Mouse (Mus musculus): ENCODE data around the gene Lgals1. TPM values are rescaled to one million over a fixed set of nuclear protein-coding genes. Genes with fewer than 3 reads are reported as not detected.

Gene Lgals1
- total RNA-seq, 2 experiments from 2014 or later, result 197 to 272 TPM

DNA sequence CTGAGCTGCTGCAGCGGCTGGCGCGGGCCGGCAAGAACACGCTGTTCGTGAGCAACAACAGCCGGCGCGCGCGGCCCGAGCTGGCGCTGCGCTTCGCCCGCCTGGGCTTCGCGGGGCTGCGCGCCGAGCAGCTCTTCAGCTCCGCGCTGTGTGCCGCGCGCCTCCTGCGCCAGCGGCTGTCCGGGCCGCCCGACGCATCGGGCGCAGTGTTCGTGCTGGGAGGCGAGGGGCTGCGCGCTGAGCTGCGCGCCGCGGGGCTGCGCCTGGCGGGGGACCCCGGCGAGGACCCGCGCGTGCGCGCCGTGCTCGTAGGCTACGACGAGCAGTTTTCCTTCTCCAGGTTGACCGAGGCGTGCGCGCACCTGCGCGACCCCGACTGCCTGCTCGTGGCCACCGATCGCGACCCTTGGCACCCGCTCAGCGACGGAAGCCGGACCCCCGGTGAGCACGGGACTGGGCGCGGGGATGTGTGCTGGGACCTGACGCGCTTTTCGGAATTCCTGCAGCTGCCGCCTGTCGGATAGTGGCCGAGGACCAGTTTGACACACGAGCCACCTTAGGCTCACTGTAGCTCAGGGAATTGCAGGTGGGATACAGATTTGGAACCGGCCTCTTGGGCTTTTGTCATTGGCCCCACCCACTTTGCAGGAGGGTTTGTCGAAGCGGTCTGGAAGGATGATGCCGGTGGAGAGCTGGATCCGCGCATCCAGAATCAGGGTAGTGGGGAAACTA, 12.3 kb upstream of the Lgals1 start:
- intact Hi-C loops (cut with DNase I), result loop anchor here (5.0 kb wide), 1 partner anchor 158 kb away; no protein-coding TSS in a partner anchor
- peak overlapping the region; percentile 74 for H3K4me3 ChIP-seq
- no peak for TF ChIP-seq CTCF (IDR thresholded peaks at IDR 0.05)
- peak; percentile 49 for DNase-seq
- peak overlapping the region; percentile 63 for H3K27ac ChIP-seq

- no peak overlapping the region for H3K27ac ChIP-seq
- intact Hi-C loops (cut with DNase I), result loop anchor here (1.0 to 5.0 kb wide), 2 partner anchors 15 to 157 kb away; no protein-coding TSS in a partner anchor
- H3K4me3 ChIP-seq, result peak overlapping the region; percentile 74
- no peak for TF ChIP-seq CTCF (IDR thresholded peaks at IDR 0.05)
- DNase-seq, result no peak
These were observed 11.5 kb upstream of the Lgals1 start for GRCm38 (mm10) chr15:78914823-78915659.

GRCm38 (mm10) chr15:78915660-78916017, 10.9 kb upstream of the Lgals1 start:
- Histone ChIP-seq H3K27ac (no peak overlapping the region), H3K4me3 (no peak overlapping the region)
- peak; percentile 73 for DNase-seq
- intact Hi-C loops (cut with DNase I), result loop anchor here (1.0 kb wide), 2 partner anchors 15 to 27 kb away; no protein-coding TSS in a partner anchor
- peak; percentile 89 for TF ChIP-seq CTCF (IDR thresholded peaks at IDR 0.05)

GRCm38 (mm10) chr15:78916052-78916826, 10.3 kb upstream of the Lgals1 start:
- no peak for DNase-seq
- intact Hi-C loops (cut with DNase I), result loop anchor here (1.0 kb wide), 1 partner anchor 26 kb away; no protein-coding TSS in a partner anchor
- no peak overlapping the region for H3K4me3 ChIP-seq
- TF ChIP-seq CTCF (IDR thresholded peaks at IDR 0.05), result no peak
- H3K27ac ChIP-seq, result no peak overlapping the region

- peak overlapping the region; percentile 1; the same call in 1 of the 2 replicates for H3K27ac ChIP-seq
- DNase-seq, result no peak
- no peak for TF ChIP-seq CTCF (IDR thresholded peaks at IDR 0.05)
- intact Hi-C loops (cut with DNase I), result no loop called here
- no peak overlapping the region for H3K4me3 ChIP-seq
These were observed 8.4 kb upstream of the Lgals1 start for GRCm38 (mm10) chr15:78918126-78918525.

DNA sequence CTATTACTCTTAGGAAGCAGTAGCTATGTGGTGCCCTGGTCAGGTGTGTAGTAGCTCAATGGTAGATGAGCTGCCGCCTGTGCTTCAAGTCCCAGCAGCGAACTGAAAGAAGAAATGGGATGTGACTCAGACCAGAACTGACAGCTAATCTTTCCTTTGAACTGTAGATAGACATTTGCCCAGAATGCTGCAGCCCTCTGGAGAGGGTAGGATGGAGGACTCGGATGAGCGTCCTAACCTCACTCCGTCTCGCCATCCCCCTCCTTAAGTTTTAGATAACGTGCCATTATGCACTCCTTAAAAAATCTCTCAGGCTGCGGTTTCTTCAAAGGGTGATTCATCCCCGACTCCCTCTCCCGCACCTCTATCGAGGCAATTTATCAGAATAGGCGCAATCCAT, 6.6 kb upstream of the Lgals1 start:
- no peak for DNase-seq
- no peak for TF ChIP-seq CTCF (IDR thresholded peaks at IDR 0.05)
- Histone ChIP-seq H3K27ac (no peak overlapping the region), H3K4me3 (no peak overlapping the region)
- intact Hi-C loops (cut with DNase I), result no loop called here

GRCm38 (mm10) chr15:78922700-78923099, 3.8 kb upstream of the Lgals1 start:
- no peak overlapping the region for H3K27ac ChIP-seq
- DNase-seq, result no peak
- TF ChIP-seq CTCF (IDR thresholded peaks at IDR 0.05), result no peak
- intact Hi-C loops (cut with DNase I), result no loop called here
- H3K4me3 ChIP-seq, result no peak overlapping the region

DNA sequence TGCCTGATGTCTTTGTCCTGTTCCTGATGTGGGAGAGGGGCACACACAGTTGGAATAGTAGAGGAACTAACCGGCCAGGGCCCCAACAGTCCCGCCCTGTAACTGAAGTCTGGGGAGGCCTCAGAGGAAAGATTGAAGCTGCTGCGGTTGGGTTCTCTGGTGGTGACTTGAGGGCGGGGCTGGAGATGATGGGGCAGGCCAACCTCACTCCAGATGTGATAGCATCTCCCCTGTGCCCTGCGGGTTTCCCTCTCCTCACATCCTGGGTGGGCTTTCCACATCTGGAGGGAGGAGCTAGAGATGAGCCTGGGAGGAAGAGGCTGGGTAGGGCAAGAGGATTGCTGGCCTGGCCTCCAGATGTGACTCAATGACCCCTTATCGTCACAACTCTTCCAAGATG, 2.9 kb upstream of the Lgals1 start:
- no peak for DNase-seq
- no peak overlapping the region for H3K4me3 ChIP-seq
- no peak for TF ChIP-seq CTCF (IDR thresholded peaks at IDR 0.05)
- intact Hi-C loops (cut with DNase I), result no loop called here
- H3K27ac ChIP-seq, result no peak overlapping the region

- intact Hi-C loops (cut with DNase I), result no loop called here
- Histone ChIP-seq H3K4me3 (no peak overlapping the region), H3K27ac (peak overlapping the region; percentile 95)
- TF ChIP-seq CTCF (IDR thresholded peaks at IDR 0.05), result no peak
- DNase-seq, result no peak
These were observed 1.4 kb upstream of the Lgals1 start for GRCm38 (mm10) chr15:78925129-78925528.

- Histone ChIP-seq H3K4me3 (peak overlapping the region; percentile 80), H3K27ac (peak overlapping the region; percentile 95)
- intact Hi-C loops (cut with DNase I), result no loop called here
- no peak for TF ChIP-seq CTCF (IDR thresholded peaks at IDR 0.05)
- DNase-seq, result peak; percentile 78
These were observed 679 bp downstream of the Lgals1 start for GRCm38 (mm10) chr15:78927021-78927787.

DNA sequence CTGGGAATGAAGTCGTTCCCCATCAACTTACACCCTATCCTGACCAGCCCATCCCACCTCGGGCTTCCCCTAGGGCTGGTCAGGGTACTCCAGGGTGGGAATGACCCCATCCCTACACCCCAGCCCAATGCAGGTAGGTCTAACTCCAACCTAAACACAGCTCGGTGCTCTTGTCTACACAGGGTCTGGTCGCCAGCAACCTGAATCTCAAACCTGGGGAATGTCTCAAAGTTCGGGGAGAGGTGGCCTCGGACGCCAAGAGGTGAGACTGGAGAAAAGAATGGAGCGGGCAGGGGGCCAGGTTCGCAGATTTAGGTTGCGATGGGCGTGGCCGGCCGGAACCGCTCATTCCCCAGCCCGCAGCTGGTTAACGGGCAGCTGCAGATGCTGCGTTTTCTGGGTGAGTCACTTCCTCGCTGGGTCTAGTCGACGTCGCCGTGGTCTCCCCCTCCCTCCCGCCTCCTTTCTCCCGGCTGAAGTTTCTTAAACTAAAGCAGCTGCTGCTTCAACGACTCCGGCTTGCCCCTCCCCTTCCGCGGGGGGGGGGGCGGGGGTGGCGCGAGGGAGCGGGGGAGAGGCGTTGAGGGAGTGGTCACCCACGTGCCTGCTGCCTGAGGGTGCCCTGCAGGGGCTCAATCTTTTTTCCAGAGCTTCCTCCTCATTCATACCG, 1.4 kb downstream of the Lgals1 start:
- H3K4me3 ChIP-seq, result peak overlapping the region; percentile 80
- intact Hi-C loops (cut with DNase I), result no loop called here

More for the DNA sequence above, 1.4 kb downstream of the Lgals1 start:
- TF ChIP-seq CTCF (IDR thresholded peaks at IDR 0.05), result no peak
- DNase-seq, result peak; percentile 84
- H3K27ac ChIP-seq, result peak overlapping the region; percentile 95
